Mouse (Mus musculus) C2C12 (cell line): ENCODE measurements at regions not wholly inside any gene's neighbourhood (a gene's known extent, or its start where the extent isn't known, plus 50 kb on each side); places are given as distances from the start of the nearest gene placed in this dataset.

Experiments used
- H3K27me3 ChIP-seq: one replicate; pipeline ENCODE4 v1.6.1; 2011; ENCODE audit not compliant: control insufficient read depth, insufficient read depth, insufficient read length
- H3K36me3 ChIP-seq: one replicate; pipeline ENCODE4 v1.6.1; 2011; ENCODE audit not compliant: control insufficient read depth, insufficient read depth
- H3K4me3 ChIP-seq: one replicate; pipeline ENCODE4 v1.5.1; 2011; ENCODE audit warnings: mild to moderate bottlenecking, control low read depth; ENCODE audit not compliant: poor library complexity, insufficient read depth, severe bottlenecking
- H3K79me2 ChIP-seq: one replicate; pipeline ENCODE4 v1.6.1; 2011; ENCODE audit not compliant: control insufficient read depth, insufficient read depth
- H3K79me3 ChIP-seq: one replicate; pipeline ENCODE4 v1.6.1; 2011; ENCODE audit warnings: low read depth, control low read depth
- H3ac ChIP-seq: one replicate; pipeline ENCODE3; 2011; ENCODE audit warnings: low read depth; ENCODE audit not compliant: control insufficient read depth, insufficient read length
- CEBPB ChIP-seq: IDR thresholded peaks from one replicate; pipeline ENCODE4 v1.6.1; 2011; ENCODE audit warnings: low read depth, mild to moderate bottlenecking, control low read depth, moderate library complexity
- CTCF ChIP-seq: IDR thresholded peaks from one replicate; pipeline ENCODE4 v1.5.1; 2011; ENCODE audit not compliant: control insufficient read depth, insufficient read depth, insufficient read length
- FOSL1 ChIP-seq: IDR thresholded peaks from one replicate; pipeline ENCODE4 v1.8.0; 2011; ENCODE audit warnings: mild to moderate bottlenecking, low read length; ENCODE audit not compliant: poor library complexity, insufficient read depth, severe bottlenecking
- MAX ChIP-seq: IDR thresholded peaks from one replicate; pipeline ENCODE4 v1.6.1; 2011; ENCODE audit warnings: mild to moderate bottlenecking, control low read depth
- MYOD1 ChIP-seq: IDR thresholded peaks from one replicate; pipeline ENCODE4 v1.6.1; 2011; ENCODE audit warnings: low read depth; ENCODE audit not compliant: control insufficient read depth, insufficient read length
- MYOG ChIP-seq: IDR thresholded peaks from one replicate; pipeline ENCODE4 v1.6.1; 2011; ENCODE audit not compliant: control insufficient read depth, insufficient read length; ENCODE audit errors: extremely low read depth
- USF1 ChIP-seq: IDR thresholded peaks from one replicate; pipeline ENCODE4 v1.6.1; 2011; ENCODE audit warnings: low read depth, mild to moderate bottlenecking, control low read depth, moderate library complexity

GRCm38 (mm10) chr2:131747707-131748106 lies 111.8 kb downstream of the Erv3 start:
- Histone ChIP-seq H3K36me3 (no peaks in the 10 kb centered on the region), H3K4me3 (no peak overlapping the region), H3K79me3 (no peaks in the 10 kb centered on the region), H3K27me3 (no peaks in the 10 kb centered on the region), H3ac (no peak overlapping the region), H3K79me2 (no peaks in the 10 kb centered on the region)
- TF ChIP-seq CTCF (no peak), MYOG (no peak), CEBPB (no peak), MYOD1 (no peak), FOSL1 (no peak), MAX (no peak), USF1 (no peak)

GRCm38 (mm10) chr2:131745381-131745895 lies 114.1 kb downstream of the Erv3 start:
- H3K79me2 ChIP-seq = no peaks in the 10 kb centered on the region
- no peak overlapping the region for H3ac ChIP-seq
- H3K79me3 ChIP-seq = no peaks in the 10 kb centered on the region
- no peaks in the 10 kb centered on the region for H3K36me3 ChIP-seq
- H3K27me3 ChIP-seq = no peaks in the 10 kb centered on the region
- H3K4me3 ChIP-seq = no peak overlapping the region
- TF ChIP-seq USF1 = no peak
- no peak for TF ChIP-seq MAX
- no peak for TF ChIP-seq FOSL1
- TF ChIP-seq MYOD1 = no peak
- no peak for TF ChIP-seq MYOG
- no peak for TF ChIP-seq CTCF
- no peak for TF ChIP-seq CEBPB

- Histone ChIP-seq H3K4me3 (no peak overlapping the region), H3K79me3 (no peaks in the 10 kb centered on the region), H3ac (no peak overlapping the region), H3K27me3 (no peaks in the 10 kb centered on the region), H3K36me3 (no peaks in the 10 kb centered on the region), H3K79me2 (no peaks in the 10 kb centered on the region)
- TF ChIP-seq MYOD1 (no peak), CTCF (no peak), FOSL1 (no peak), CEBPB (no peak), MAX (no peak), MYOG (no peak), USF1 (no peak)
These were observed 114.6 kb downstream of the Erv3 start for GRCm38 (mm10) chr2:131744957-131745356.

GRCm38 (mm10) chr2:131740456-131740855 lies 119.1 kb downstream of the Erv3 start:
- TF ChIP-seq CTCF = no peak
- no peak for TF ChIP-seq FOSL1
- peak; percentile 44 for TF ChIP-seq MYOD1
- no peak for TF ChIP-seq USF1
- TF ChIP-seq CEBPB = no peak
- no peak for TF ChIP-seq MAX
- Histone ChIP-seq H3K79me3 (no peaks in the 10 kb centered on the region), H3K36me3 (no peaks in the 10 kb centered on the region), H3K27me3 (no peaks in the 10 kb centered on the region), H3ac (no peak overlapping the region), H3K79me2 (no peaks in the 10 kb centered on the region), H3K4me3 (no peak overlapping the region)

GRCm38 (mm10) chr2:131739022-131739421 lies 120.5 kb downstream of the Erv3 start:
- TF ChIP-seq USF1 (no peak), FOSL1 (no peak), MAX (no peak), CEBPB (no peak)
- Histone ChIP-seq H3K27me3 (no peaks in the 10 kb centered on the region), H3ac (no peak overlapping the region), H3K4me3 (no peak overlapping the region), H3K79me3 (no peaks in the 10 kb centered on the region), H3K79me2 (no peaks in the 10 kb centered on the region), H3K36me3 (no peaks in the 10 kb centered on the region)

- Histone ChIP-seq H3K79me3 (no peaks in the 10 kb centered on the region), H3K79me2 (no peaks in the 10 kb centered on the region), H3K4me3 (no peak overlapping the region), H3K36me3 (no peaks in the 10 kb centered on the region), H3K27me3 (no peaks in the 10 kb centered on the region), H3ac (no peak overlapping the region)
- TF ChIP-seq USF1 (no peak), MYOD1 (no peak), CEBPB (no peak), MYOG (no peak)
These were observed 124.7 kb downstream of the Erv3 start for GRCm38 (mm10) chr2:131734740-131735378.
